In genomic region chr9:55010588-55011350, GRCm38 (mm10) we compare ENCODE assay signal across 9 mouse cellular contexts.
DNase-seq lines count a peak whose midpoint lies in the region.
"Had no signal": no experiment of that assay in that cellular context is flagged by ENCODE, and none has a peak within 500 bp of the region (broad histone marks: within the 10 kb centered on the region; RNA-seq: fewer than 3 reads in every experiment).

No protein-coding gene starts in this region.

- peak; percentile 13 for DNase-seq in kidney, postnatal 10 days
- DNase-seq in kidney, postnatal 25 days: no peak
- DNase-seq in thymus, postnatal 14 days: peak; percentile 4
- no peak for DNase-seq in thymus, postnatal 10 days (ENCODE audit: low spot score in 2 of 2)
- peak; percentile 30 for DNase-seq in embryo, embryonic 10.5 days (ENCODE audit: low spot score)
- no peak for DNase-seq in spleen, adult 12 weeks (ENCODE audit: low spot score)
- DNase-seq in cerebellum, adult 11 months: no peak
- DNase-seq: kidney, postnatal 14 days; midbrain, embryonic 14.5 days had no signal

Comparison
In these comparisons a context has a peak if more than half of its experiments do, and no peak if none do; other contexts are left out.
1. DNase-seq: peak in kidney, postnatal 10 days (single experiment), thymus, postnatal 14 days (single experiment) and embryo, embryonic 10.5 days (single experiment); none in kidney, postnatal 25 days (0 of 2), thymus, postnatal 10 days (0 of 2), spleen, adult 12 weeks (single experiment) and cerebellum, adult 11 months (single experiment).